Mouse (Mus musculus) kidney, adult 8-10 months (tissue): ENCODE measurements around the gene Muc20.

Experiments
- DNase-seq, 2 experiments: peaks; one replicate each; pipeline ENCODE4 v3.0.0; 2022

Muc20 gene

GRCm38 (mm10) chr16:32790056-32790455 lies 7.2 kb downstream of the Muc20 start:
- DNase-seq, result no peak

- no peak for DNase-seq
Measured at GRCm38 (mm10) chr16:32784840-32785239, 12.4 kb downstream of the Muc20 start.

DNA sequence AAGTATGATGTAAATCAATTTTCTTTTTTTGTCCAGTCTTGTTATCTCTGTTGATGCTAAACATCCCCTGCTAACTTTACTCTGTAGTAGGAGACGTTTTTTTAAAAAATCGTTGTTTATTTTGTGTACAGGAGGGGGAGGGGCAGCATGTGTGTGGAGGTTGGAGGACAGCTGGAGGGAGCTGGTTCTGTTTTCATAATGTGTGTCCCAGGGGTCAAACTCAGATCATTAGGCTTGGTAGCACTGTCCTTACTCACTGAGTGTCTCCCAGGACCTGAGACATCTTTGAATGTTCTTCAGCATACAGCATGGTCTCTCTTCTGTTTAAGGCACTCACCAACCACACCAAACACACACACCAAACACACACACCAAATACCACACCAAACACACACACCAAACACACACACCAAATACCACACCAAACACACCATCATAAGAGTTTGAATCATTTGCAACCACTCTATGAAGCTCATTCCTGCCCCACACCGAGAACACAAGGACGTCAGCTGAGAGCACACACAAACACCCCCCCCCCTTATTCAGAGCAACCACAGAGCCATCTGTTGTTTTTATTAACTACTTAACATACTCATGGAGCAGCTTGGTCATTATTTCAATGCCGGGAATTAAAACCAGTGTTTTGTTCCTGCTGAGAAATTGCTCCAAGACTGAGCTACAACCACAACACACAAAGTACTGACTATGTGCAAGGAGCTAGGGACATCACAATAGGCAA lies 13.7 kb downstream of the Muc20 start:
- no peak for DNase-seq

DNA sequence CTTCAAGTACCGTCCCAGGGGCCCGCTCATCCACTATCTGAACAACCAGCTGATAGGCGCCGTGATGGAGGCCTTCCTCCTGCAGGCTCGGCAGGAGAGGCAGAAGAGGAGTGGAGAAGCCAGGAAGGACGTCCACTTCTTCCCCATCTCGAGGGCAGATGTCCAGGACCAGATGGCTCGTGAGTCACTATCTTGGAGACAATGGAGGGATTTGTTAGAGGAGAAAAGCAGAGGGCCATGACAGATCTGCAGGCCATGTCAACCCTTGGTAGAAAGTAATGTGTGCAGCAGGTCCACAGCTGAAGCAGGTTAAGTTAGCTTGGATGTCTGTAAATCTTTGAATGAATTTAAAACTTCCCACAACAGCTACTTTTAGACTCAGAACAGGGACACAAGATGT lies 18.3 kb downstream of the Muc20 start:
- no peak for DNase-seq

GRCm38 (mm10) chr16:32776676-32777075 lies 20.6 kb downstream of the Muc20 start:
- DNase-seq, result no peak

GRCm38 (mm10) chr16:32766904-32767303 lies 30.3 kb downstream of the Muc20 start:
- DNase-seq, result no peak

- no peak for DNase-seq
Measured at GRCm38 (mm10) chr16:32764961-32765360, 32.3 kb downstream of the Muc20 start.

DNA sequence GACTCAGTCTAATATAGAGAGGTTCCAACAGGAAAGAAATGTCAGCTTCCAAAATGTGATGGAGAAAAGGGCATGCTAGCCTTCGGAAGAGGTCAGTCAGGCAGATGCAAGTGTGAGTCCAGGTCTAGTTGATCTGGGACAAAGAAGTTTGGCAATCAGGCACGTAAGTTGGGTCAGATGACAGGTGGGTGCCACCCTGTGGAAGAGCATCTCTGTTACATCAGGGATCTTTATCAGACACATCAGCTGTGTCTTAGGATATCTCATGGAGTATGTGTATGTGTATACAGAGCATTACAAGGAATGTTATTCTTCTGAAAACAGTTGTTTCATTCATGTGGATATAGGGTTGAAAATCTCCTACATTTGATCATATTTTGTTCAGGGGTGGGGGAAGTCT lies 32.7 kb downstream of the Muc20 start:
- DNase-seq, result no peak

DNA sequence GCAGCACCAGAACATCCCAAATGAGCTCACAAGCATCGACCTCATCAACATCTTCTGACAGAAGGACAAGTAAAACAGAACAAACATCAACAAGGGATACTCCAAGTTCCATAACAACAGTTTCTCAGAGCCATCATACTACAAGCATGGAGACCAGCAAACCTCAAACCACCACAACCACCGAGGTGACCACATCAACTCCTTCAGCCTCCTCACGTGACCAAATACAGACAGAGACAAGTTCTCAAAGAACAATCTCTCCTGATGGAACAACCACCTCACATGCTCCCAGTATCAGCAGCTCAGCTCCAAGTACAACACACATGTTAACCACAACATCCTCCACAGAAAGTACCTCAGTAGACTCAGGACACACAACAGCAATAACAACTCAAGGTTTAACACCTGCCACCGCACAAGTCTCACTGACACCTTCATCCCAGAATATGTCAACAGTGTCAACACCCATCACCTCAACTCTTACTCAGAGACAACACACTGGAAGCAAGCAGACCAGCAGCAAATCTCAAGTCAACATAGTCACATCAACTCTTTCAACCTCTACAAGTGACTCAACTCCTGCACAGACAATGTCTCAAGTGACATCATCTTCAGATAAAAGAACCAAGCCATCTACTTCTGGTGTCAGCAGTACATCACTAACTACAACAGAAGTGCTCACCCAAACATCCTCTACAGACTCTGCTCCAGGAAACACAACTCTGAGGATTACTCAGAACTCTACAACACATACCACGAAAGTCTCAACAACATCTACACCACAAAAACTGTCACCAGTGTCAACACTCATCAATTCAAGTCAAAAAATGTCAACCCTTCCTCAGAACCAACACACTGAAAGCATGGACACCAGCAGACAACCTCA lies 46.8 kb downstream of the Muc20 start:
- DNase-seq, result no peak

DNA sequence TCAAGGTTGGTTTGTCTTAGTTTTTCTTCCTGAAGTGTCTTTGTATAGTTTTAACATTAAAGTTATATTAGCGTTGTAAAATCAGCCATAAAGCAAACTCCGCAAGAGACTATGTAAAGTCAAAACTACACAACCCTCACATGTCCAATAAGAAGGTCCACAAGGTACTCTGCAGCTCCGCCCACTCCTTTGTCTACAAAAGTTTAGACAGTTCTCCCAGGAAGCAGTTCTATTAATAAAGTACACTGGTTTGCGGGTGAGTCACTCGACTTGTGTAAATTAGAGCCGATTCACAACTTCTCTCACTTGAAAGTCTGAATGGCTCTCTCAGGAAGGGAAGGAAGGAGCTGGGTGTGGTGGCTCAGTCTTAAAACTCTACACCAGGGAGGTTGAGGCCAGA lies 51.4 kb downstream of the Muc20 start:
- no peak for DNase-seq

DNA sequence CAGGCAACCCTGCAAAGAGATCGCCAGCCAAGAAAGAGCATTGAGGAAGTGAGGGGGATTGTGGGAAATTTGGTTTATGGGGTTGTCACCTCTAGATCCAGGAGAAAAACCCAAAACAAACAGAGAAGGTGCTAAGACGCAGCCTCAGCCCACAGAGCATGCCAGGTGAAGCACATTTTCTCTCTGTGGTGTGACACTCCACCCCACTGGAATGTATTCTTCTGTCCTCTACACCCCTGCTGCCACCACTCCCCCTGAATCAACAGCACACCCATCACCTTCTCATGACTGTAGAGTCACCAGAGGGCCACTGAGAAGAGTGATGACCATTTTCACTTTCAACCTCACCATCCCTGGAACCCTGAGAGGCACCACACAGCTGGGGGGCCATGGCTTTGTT lies 54.5 kb downstream of the Muc20 start:
- DNase-seq, result no peak

- no peak for DNase-seq
Measured at GRCm38 (mm10) chr16:32741366-32741765, 55.9 kb downstream of the Muc20 start.

- DNase-seq, result peak in 1 of 2 experiments; percentile 6
Measured at GRCm38 (mm10) chr16:32740003-32740663, 57.1 kb downstream of the Muc20 start.

- DNase-seq, result no peak
Measured at GRCm38 (mm10) chr16:32736022-32736421, 61.2 kb downstream of the Muc20 start.

GRCm38 (mm10) chr16:32735586-32735985 lies 61.6 kb downstream of the Muc20 start, which contains the start of gene Muc4:
TSS of gene Muc4 (plus strand) at chr16:32735886.
- DNase-seq, result no peak

GRCm38 (mm10) chr16:32733213-32733612 lies 64.0 kb downstream of the Muc20 start:
- DNase-seq, result no peak

GRCm38 (mm10) chr16:32728730-32729129 lies 68.5 kb downstream of the Muc20 start:
- DNase-seq, result no peak

- peak; percentile 41 to 71 for DNase-seq
Measured at GRCm38 (mm10) chr16:32728240-32728639, 69.0 kb downstream of the Muc20 start.
